Mouse (Mus musculus) heart, postnatal 4 days (tissue): Measurements from ENCODE around the gene Cdr2l. TPM values are rescaled to one million over a fixed set of nuclear protein-coding genes. Genes with fewer than 3 reads are reported as not detected.
"Not testable (repeated sequence)": the region's sequence is repeated elsewhere in the genome, so short reads cannot be mapped to it uniquely, and the experiment has no call there.

Experiments used
- DNase-seq: peaks from one replicate; pipeline ENCODE4 v3.0.0; 2021
- total RNA-seq, 2 experiments: library from RNA; stranded (reverse); gene quantifications; 2 replicates each; pipeline ENCODE4 v1.2.3; 2021

Cdr2l gene
- total RNA-seq, 2 experiments from 2014 or later, result 18.8 to 20.3 TPM

GRCm38 (mm10) chr11:115371354-115371753, 10.4 kb upstream of the Cdr2l start:
- DNase-seq, result no peak

GRCm38 (mm10) chr11:115372015-115372414, 9.7 kb upstream of the Cdr2l start:
- DNase-seq, result no peak

- no peak for DNase-seq
Observed at GRCm38 (mm10) chr11:115372737-115373136, 9.0 kb upstream of the Cdr2l start.

GRCm38 (mm10) chr11:115373805-115374694, 7.7 kb upstream of the Cdr2l start:
- peak; percentile 87 for DNase-seq

GRCm38 (mm10) chr11:115374695-115375425, 6.9 kb upstream of the Cdr2l start:
- peak; percentile 34 for DNase-seq

GRCm38 (mm10) chr11:115376722-115377121, 5.0 kb upstream of the Cdr2l start:
- DNase-seq, result no peak

- DNase-seq, result no peak
Observed at GRCm38 (mm10) chr11:115377254-115377653, 4.5 kb upstream of the Cdr2l start.

GRCm38 (mm10) chr11:115377854-115378253, 3.9 kb upstream of the Cdr2l start:
- DNase-seq, result no peak

- no peak for DNase-seq
Observed at GRCm38 (mm10) chr11:115381276-115381675, 440 bp upstream of the Cdr2l start.

GRCm38 (mm10) chr11:115382891-115383290, 1.2 kb downstream of the Cdr2l start:
- DNase-seq, result no peak

- DNase-seq, result peak; percentile 58
Observed at GRCm38 (mm10) chr11:115383701-115384474, 2.2 kb downstream of the Cdr2l start.

GRCm38 (mm10) chr11:115384587-115384986, 2.9 kb downstream of the Cdr2l start:
- no peak for DNase-seq

GRCm38 (mm10) chr11:115386859-115387258, 5.1 kb downstream of the Cdr2l start:
- DNase-seq, result not testable (repeated sequence)

- DNase-seq, result no peak
Observed at GRCm38 (mm10) chr11:115391358-115391757, 9.6 kb downstream of the Cdr2l start.

GRCm38 (mm10) chr11:115393721-115394325, 12.1 kb downstream of the Cdr2l start:
- no peak for DNase-seq

GRCm38 (mm10) chr11:115398085-115398484, 16.4 kb downstream of the Cdr2l start:
- DNase-seq, result peak; percentile 30

GRCm38 (mm10) chr11:115400126-115400525, 18.4 kb downstream of the Cdr2l start:
- no peak for DNase-seq

- no peak for DNase-seq
Observed at GRCm38 (mm10) chr11:115400630-115401391, 19.1 kb downstream of the Cdr2l start.

GRCm38 (mm10) chr11:115403338-115404124, 21.8 kb downstream of the Cdr2l start, which contains the start of gene Mrpl58:
Mrpl58 (plus strand) TSS chr11:115403752.
- peak; percentile 89 for DNase-seq

- no peak for DNase-seq
Observed at GRCm38 (mm10) chr11:115405723-115406122, 24.0 kb downstream of the Cdr2l start.
